Mouse (Mus musculus): ENCODE results near the gene Olfr239.
"Not testable (repeated sequence)": the region's sequence is repeated elsewhere in the genome, so short reads cannot be mapped to it uniquely, and the experiment has no call there.

The Olfr239 gene

GRCm38 (mm10) chr17:33191002-33191401 lies at the start of gene Olfr239:
Gene Olfr239 (plus strand): TSS chr17:33191302.
- not testable (repeated sequence) for H3K27me3 ChIP-seq (ENCODE audit: insufficient read depth, low read length); H3K4me1 ChIP-seq (replicated peaks; ENCODE audit: low read depth, low read length); H3K4me3 ChIP-seq (replicated peaks; ENCODE audit: low read length); H3K36me3 ChIP-seq (ENCODE audit: insufficient read depth, low read length); H3K9me3 ChIP-seq (ENCODE audit: low read length)

- H3K4me3 ChIP-seq (replicated peaks; ENCODE audit: low read length); H3K27me3 ChIP-seq (ENCODE audit: insufficient read depth, low read length); H3K9me3 ChIP-seq (ENCODE audit: low read length); H3K4me1 ChIP-seq (replicated peaks; ENCODE audit: low read depth, low read length); H3K36me3 ChIP-seq (ENCODE audit: insufficient read depth, low read length): not testable (repeated sequence)
Observed at GRCm38 (mm10) chr17:33168147-33168546, 23.0 kb upstream of the Olfr239 start, which contains the start of gene Olfr55. Gene Olfr55 (plus strand): TSS chr17:33168447.

GRCm38 (mm10) chr17:33221590-33221989 lies 30.5 kb downstream of the Olfr239 start, which contains the start of gene Olfr1564:
Gene Olfr1564 (minus strand): TSS chr17:33221690.
- no peak for TF ChIP-seq POU5F1 (IDR thresholded peaks at IDR 0.05; ENCODE audit: borderline replicate concordance, low read length)
- TF ChIP-seq NANOG (IDR thresholded peaks at IDR 0.05; ENCODE audit: borderline replicate concordance, low read length), result no peak
- TF ChIP-seq CTCF (conservative IDR thresholded peaks at IDR 0.05; ENCODE audit: low read length), result no peak
- Histone ChIP-seq H3K4me3 (replicated peaks; ENCODE audit: low read length) (no peak within 1 kb of the TSS), H3K4me1 (replicated peaks; ENCODE audit: low read depth, low read length) (no peaks in the 10 kb centered on the region), H3K9me3 (ENCODE audit: low read length) (peaks cover 10% of the 10 kb centered on the region), H3K27me3 (ENCODE audit: insufficient read depth, low read length) (no peaks in the 10 kb centered on the region), H3K36me3 (ENCODE audit: insufficient read depth, low read length) (no peaks in the 10 kb centered on the region)

GRCm38 (mm10) chr17:33236646-33237045 lies 45.5 kb downstream of the Olfr239 start:
- H3K27me3 ChIP-seq (ENCODE audit: insufficient read depth, low read length); H3K9me3 ChIP-seq (ENCODE audit: low read length); H3K4me3 ChIP-seq (replicated peaks; ENCODE audit: low read length); H3K4me1 ChIP-seq (replicated peaks; ENCODE audit: low read depth, low read length): not testable (repeated sequence)
- H3K36me3 ChIP-seq (ENCODE audit: insufficient read depth, low read length), result peaks cover 13% of the 10 kb centered on the region

All from E14TG2a.4 (cell line).